Mouse (Mus musculus) C2C12 (cell line): ENCODE measurements at regions not wholly inside any gene's neighbourhood (a gene's known extent, or its start where the extent isn't known, plus 50 kb on each side); places are given as distances from the start of the nearest gene placed in this dataset.

ENCODE experiments used
- CTCF ChIP-seq: IDR thresholded peaks from one replicate; pipeline ENCODE4 v1.5.1; 2011; ENCODE audit not compliant: control insufficient read depth, insufficient read depth, insufficient read length
- MYOG ChIP-seq: IDR thresholded peaks from one replicate; pipeline ENCODE4 v1.6.1; 2011; ENCODE audit not compliant: control insufficient read depth, insufficient read length; ENCODE audit errors: extremely low read depth
- USF1 ChIP-seq: IDR thresholded peaks from one replicate; pipeline ENCODE4 v1.6.1; 2011; ENCODE audit warnings: low read depth, mild to moderate bottlenecking, control low read depth, moderate library complexity

- TF ChIP-seq CTCF, result no peak
- TF ChIP-seq USF1, result no peak
- no peak for TF ChIP-seq MYOG
Observed at GRCm38 (mm10) chr16:76529613-76530012, 156.0 kb upstream of the Nrip1 start.
